Mouse (Mus musculus) midbrain, embryonic 12.5 days (tissue): Measurements from ENCODE around the gene Enpp3. TPM values are rescaled to one million over a fixed set of nuclear protein-coding genes. Genes with fewer than 3 reads are reported as not detected.
"Not testable (repeated sequence)": the region's sequence is repeated elsewhere in the genome, so short reads cannot be mapped to it uniquely, and the experiment has no call there.

Experiments
- ATAC-seq: fragments of 200-750 bp; cut with Nextera tagmentation; 2 replicates; pipeline ENCODE4 v1.8.0; 2017; ENCODE audit warnings: low read depth, moderate TSS enrichment, moderate library complexity; ENCODE audit not compliant: low FRiP score
- H3K27ac ChIP-seq: fragments of 300-500 bp; sonication (generic); replicated peaks from 2 replicates; pipeline ENCODE4 v1.5.1; 2016; ENCODE audit warnings: mild to moderate bottlenecking
- H3K27me3 ChIP-seq: fragments of 300-500 bp; sonication (generic); 2 replicates; pipeline ENCODE4 v1.6.1; 2016; ENCODE audit warnings: mild to moderate bottlenecking
- H3K36me3 ChIP-seq: fragments of 300-500 bp; sonication (generic); 2 replicates; pipeline ENCODE4 v1.6.1; 2016
- H3K4me1 ChIP-seq: fragments of 300-500 bp; sonication (generic); 2 replicates; pipeline ENCODE4 v1.6.1; 2016
- H3K4me2 ChIP-seq: fragments of 300-500 bp; sonication (generic); replicated peaks from 2 replicates; pipeline ENCODE4 v1.6.1; 2016; ENCODE audit warnings: mild to moderate bottlenecking, moderate library complexity
- H3K4me3 ChIP-seq: fragments of 300-500 bp; sonication (generic); 2 replicates; pipeline ENCODE4 v1.5.1; 2016; ENCODE audit warnings: mild to moderate bottlenecking
- H3K9ac ChIP-seq: fragments of 300-500 bp; sonication (generic); replicated peaks from 2 replicates; pipeline ENCODE4 v1.6.1; 2016; ENCODE audit warnings: mild to moderate bottlenecking, moderate library complexity
- H3K9me3 ChIP-seq: fragments of 300-500 bp; sonication (generic); 2 replicates; pipeline ENCODE4 v1.6.1; 2016; ENCODE audit warnings: mild to moderate bottlenecking
- WGBS: fragments of 180-500 bp; shearing (Covaris S2); methylation state at CpG from one replicate; pipeline ENCODE4 v1.1.7; 2016; 5-methylcytosine and 5-hydroxymethylcytosine counted together
- polyA plus RNA-seq: library from polyadenylated mRNA; unstranded; fragments of >200 nt; fragmentation: Nextera tagmentation; extraction: Ambion mirVana; gene quantifications from 2 replicates; pipeline ENCODE4 v1.2.1, GENCODE M21; 2016

The Enpp3 gene
- polyA plus RNA-seq, 1 experiment from 2014 or later = 9.4 TPM

DNA sequence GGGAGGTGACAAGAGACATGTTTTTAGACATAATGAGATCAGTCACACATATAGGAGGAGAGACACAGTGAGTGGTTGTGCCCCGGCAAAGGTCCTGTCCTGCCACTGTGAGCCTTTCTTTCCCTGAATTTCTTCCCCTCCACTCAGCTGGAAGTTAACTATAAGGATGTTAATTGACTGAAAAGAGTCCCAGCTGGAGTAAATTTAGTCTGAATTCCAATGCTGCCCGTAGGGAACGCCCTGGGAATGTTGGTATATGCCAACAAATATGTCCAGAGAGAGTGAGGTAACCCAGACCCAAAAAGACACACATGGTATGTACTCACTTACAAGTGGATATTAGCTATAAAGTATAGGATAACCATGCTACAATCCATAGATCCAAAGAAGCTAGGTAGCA lies 23.1 kb downstream of the Enpp3 start:
- H3K4me1 ChIP-seq = no peaks in the 10 kb centered on the region
- H3K4me2 ChIP-seq = no peak overlapping the region
- no peak overlapping the region for H3K4me3 ChIP-seq
- H3K36me3 ChIP-seq = no peaks in the 10 kb centered on the region
- H3K9ac ChIP-seq = no peak overlapping the region
- H3K9me3 ChIP-seq = no peaks in the 10 kb centered on the region
- no peaks in the 10 kb centered on the region for H3K27me3 ChIP-seq
- WGBS = 63% methylated on average over 3 of the region's 3 CpGs
- no peak for ATAC-seq
- no peak overlapping the region for H3K27ac ChIP-seq

DNA sequence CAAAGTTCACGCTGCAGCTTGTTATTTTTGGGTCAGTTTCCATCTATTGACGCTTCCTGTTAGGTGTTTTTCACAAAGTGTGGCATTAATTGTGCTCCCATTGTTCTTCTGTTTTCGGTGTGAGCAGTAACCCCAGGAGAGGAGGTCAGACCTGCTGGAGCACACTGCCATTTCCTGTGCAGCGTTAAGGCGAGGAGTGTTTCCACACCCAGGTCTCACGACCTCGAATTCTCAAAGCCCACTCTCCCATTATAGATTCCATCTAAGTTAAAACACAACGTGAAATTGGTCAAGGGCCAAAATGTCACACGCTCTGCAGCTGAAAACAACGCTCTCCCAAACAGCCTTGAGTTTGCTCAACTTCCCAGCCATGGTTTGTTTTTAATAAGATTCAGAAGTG lies 32.0 kb downstream of the Enpp3 start:
- Histone ChIP-seq H3K4me1 (no peaks in the 10 kb centered on the region), H3K4me3 (no peak overlapping the region), H3K27ac (no peak overlapping the region), H3K9ac (no peak overlapping the region), H3K36me3 (no peaks in the 10 kb centered on the region), H3K4me2 (no peak overlapping the region), H3K27me3 (no peaks in the 10 kb centered on the region), H3K9me3 (no peaks in the 10 kb centered on the region)
- WGBS = 77% methylated on average over 10 of the region's 10 CpGs
- ATAC-seq = no peak

DNA sequence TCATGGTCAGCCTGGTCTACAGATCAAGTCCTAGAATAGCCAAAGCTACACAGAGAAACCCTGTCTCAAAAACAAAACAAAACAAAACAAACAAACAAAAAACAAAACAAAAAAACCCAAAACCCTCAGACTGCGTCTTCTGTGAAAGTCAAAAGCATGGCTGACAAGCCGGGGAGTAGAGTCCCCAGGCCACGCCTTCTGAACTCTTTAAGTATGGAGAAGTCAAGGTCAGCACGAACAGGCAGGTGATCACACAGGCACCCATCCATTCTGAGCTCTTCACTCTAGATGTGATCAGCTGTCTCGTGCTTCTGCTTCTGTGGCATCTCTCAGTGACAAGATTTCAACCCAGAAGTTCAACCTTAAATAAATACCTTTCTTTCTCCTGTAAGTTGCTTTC lies 35.9 kb downstream of the Enpp3 start:
- Histone ChIP-seq H3K27me3 (no peaks in the 10 kb centered on the region), H3K4me1 (no peaks in the 10 kb centered on the region), H3K9ac (no peak overlapping the region), H3K36me3 (peaks cover 16% of the 10 kb centered on the region), H3K4me3 (no peak overlapping the region), H3K9me3 (0 out of 2 replicates have a peak, but pooled peaks cover 8% of the 10 kb centered on the region), H3K27ac (no peak overlapping the region), H3K4me2 (no peak overlapping the region)
- WGBS = 86% methylated on average over 5 of the region's 5 CpGs
- no peak for ATAC-seq

DNA sequence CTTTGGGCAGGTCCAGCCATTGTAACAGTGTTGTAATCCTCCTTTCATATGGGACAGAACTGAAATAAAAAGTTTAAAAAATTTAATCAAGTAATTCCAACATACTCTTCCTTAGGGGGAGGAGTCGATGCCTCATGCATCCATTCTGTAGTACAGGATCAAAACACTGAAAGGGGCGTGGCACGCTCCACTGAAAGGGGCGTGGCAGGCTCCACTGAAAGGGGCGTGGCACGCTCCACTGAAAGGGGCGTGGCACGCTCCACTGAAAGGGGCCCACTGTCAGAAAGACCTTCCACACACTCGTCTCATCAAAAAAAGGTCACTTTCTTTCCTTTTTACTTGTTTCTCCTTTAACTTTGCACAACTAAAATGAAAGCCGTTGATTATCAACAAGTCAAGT lies 36.7 kb downstream of the Enpp3 start:
- Histone ChIP-seq H3K4me3 (no peak overlapping the region), H3K4me1 (no peaks in the 10 kb centered on the region), H3K36me3 (peaks cover 16% of the 10 kb centered on the region), H3K4me2 (no peak overlapping the region), H3K9ac (no peak overlapping the region), H3K27me3 (no peaks in the 10 kb centered on the region), H3K9me3 (0 out of 2 replicates have a peak, but pooled peaks cover 8% of the 10 kb centered on the region), H3K27ac (no peak overlapping the region)
- 88% methylated on average over 10 of the region's 10 CpGs for WGBS
- no peak for ATAC-seq

DNA sequence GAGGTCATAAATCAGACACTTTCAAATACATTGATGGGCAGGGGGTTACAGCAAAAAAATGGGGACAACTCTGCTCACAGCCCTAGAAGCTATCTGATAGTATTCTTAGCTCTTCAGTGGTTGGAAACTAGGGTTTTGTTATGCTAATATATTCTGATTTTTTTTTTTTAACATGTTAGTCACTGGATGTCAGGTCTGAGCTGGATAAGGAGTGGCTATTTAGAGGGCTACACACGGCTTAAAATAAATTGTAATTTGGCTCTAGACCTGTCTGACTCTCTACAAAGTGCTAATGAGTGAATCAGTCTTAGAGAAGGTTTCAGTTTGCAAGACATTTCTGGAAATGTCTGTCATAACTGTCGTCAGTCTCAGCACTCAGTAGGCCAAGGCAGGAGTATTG lies 37.5 kb downstream of the Enpp3 start:
- peaks cover 16% of the 10 kb centered on the region for H3K36me3 ChIP-seq
- no peak overlapping the region for H3K9ac ChIP-seq
- 81% methylated on average over 2 of the region's 2 CpGs for WGBS
- no peak overlapping the region for H3K27ac ChIP-seq
- H3K4me3 ChIP-seq = no peak overlapping the region
- no peak for ATAC-seq
- H3K27me3 ChIP-seq = no peaks in the 10 kb centered on the region
- H3K9me3 ChIP-seq = 0 out of 2 replicates have a peak, but pooled peaks cover 8% of the 10 kb centered on the region
- H3K4me1 ChIP-seq = no peaks in the 10 kb centered on the region
- no peak overlapping the region for H3K4me2 ChIP-seq

DNA sequence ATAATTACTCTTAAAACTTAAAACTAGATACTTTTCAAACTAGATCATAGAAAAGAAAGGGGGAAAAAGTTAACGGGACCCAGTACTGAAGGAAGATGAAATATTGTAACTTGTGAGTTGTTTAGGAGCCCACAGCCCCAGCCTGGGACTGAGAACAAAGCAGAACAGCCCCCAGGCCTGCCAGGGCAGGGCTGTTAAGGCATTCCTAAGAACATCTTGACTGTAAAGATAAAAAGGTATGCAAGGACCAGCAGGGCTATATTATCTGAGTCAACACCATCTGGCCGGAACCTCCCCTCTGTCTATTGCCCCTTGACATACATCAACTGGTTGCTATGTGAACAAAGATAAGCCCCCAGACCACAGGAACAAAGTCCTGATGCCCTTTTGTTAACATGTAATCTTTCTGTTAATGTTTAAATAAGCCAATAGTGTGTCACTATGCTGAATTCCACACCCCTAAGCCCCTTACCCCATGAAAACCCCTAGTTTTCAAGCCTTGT lies 39.8 kb downstream of the Enpp3 start:
- WGBS = 85% methylated on average over 2 of the region's 2 CpGs

DNA sequence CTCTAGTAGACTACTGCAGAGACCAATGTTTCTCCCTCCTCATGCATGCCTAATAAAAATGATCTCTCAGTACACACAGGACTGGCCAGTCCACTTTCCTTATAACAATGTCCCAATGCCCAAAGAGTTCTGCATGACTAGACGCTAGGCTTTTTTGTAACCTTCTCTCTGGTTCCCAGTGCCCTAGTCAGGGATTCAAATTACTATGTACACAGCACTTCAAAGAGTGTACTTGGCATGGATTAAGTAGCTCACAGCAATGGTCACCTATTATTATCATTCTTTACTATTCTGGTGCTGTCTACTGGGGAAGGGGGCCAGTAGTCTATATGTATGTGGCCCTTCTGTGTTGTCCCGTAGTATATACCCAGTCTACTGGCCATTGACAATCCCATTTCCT lies 40.8 kb downstream of the Enpp3 start:
- ATAC-seq = no peak
- H3K36me3 ChIP-seq = peaks cover 16% of the 10 kb centered on the region
- H3K9ac ChIP-seq = no peak overlapping the region
- no peak overlapping the region for H3K4me3 ChIP-seq
- WGBS = 81% methylated on average over 2 of the region's 2 CpGs
- no peak overlapping the region for H3K4me2 ChIP-seq
- no peaks in the 10 kb centered on the region for H3K27me3 ChIP-seq
- no peak overlapping the region for H3K27ac ChIP-seq
- H3K9me3 ChIP-seq = 0 out of 2 replicates have a peak, but pooled peaks cover 8% of the 10 kb centered on the region
- no peaks in the 10 kb centered on the region for H3K4me1 ChIP-seq

More for the DNA sequence above, 39.8 kb downstream of the Enpp3 start:
- not testable (repeated sequence) for H3K27ac ChIP-seq, H3K4me2 ChIP-seq, H3K27me3 ChIP-seq, H3K9ac ChIP-seq, H3K4me1 ChIP-seq, H3K9me3 ChIP-seq, H3K4me3 ChIP-seq, ATAC-seq
- peaks cover 16% of the 10 kb centered on the region for H3K36me3 ChIP-seq

DNA sequence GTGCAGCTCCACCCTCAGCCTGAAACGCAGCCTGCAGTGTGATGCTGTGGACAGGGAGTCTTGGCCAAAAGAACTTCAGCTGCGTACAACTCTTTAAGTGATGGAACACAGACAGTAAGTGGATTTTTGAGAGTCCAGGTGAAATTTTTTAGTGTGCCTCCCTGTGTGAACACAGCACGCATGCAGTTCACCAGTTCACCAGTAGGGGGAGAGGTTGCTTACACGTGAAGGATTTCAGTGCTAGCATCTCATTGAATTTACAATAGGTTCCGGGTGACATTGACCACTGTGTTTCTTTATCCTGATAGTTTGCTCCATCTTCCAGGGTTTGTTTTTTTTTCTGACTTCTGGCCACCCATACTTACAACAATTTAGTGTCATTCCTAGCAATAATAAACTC lies 45.4 kb downstream of the Enpp3 start:
- Histone ChIP-seq H3K9me3 (no peaks in the 10 kb centered on the region), H3K27me3 (no peaks in the 10 kb centered on the region), H3K4me3 (no peak overlapping the region), H3K4me2 (no peak overlapping the region), H3K36me3 (0 out of 2 replicates have a peak, but pooled peaks cover 4% of the 10 kb centered on the region), H3K27ac (no peak overlapping the region), H3K9ac (no peak overlapping the region), H3K4me1 (no peaks in the 10 kb centered on the region)
- ATAC-seq = no peak
- WGBS = 47% methylated on average over 5 of the region's 5 CpGs

DNA sequence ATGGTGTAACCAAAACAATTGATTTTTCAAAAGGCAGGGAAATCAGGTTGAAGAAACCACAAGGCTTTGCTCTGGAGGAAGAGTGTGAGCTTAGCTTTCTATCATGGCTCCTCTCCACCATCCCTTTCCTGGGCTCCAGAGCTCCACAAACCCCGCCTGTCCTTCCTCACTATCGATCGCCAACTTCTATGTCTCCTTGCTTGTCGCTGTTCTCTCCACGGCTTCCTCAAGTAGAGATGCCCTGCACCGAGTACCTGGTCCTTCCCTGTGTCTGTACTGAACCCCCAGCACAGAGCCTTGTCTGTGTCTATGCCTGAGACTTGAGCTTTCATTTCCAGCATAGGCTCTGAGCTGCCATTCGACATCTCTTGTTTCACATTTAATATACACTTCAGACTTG lies 49.9 kb downstream of the Enpp3 start:
- Histone ChIP-seq H3K9me3 (no peaks in the 10 kb centered on the region), H3K4me2 (no peak overlapping the region), H3K27me3 (no peaks in the 10 kb centered on the region), H3K27ac (no peak overlapping the region), H3K4me3 (no peak overlapping the region), H3K36me3 (no peaks in the 10 kb centered on the region), H3K4me1 (no peaks in the 10 kb centered on the region), H3K9ac (no peak overlapping the region)
- ATAC-seq = no peak
- 92% methylated on average over 7 of the region's 7 CpGs for WGBS

DNA sequence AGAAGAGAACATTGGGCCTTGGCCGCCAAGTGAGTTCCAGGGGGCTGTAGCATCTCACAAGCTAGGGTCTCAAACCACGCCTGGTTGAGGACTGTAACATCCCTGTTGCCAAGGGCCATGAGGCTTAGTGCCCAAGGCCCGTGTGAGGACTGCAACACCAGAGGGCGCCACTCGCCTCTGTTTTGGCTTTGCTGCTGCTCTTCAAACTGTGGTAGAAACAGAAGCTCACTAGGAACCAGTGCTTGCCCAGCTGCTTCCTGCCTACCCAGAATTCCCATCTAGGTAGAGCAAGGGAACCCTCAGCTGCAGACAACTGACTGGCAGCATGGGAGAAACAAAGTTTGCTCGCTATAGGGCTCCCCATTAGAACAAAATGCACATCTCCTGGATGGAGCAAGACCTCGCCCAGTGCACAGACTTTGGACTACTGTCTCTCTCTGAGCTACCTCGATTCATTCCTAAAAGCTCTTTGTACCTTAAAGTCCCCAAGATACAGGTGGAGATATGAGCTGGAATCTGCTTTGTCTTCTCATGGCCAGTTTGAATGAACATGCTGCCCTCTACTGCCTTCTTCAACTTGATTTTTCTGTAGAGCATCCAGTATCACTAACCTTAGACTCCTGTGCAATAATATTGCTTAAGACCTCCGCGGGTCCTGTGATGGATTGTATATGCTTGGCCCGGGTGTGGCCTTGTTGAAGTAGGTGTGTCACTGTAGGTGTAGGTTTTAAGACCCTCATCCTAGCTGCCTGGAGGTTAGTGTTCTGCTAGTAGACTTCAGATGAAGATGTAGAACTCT lies 52.7 kb downstream of the Enpp3 start:
- ATAC-seq = no peak
- no peak overlapping the region for H3K9ac ChIP-seq
- H3K4me2 ChIP-seq = no peak overlapping the region
- 68% methylated on average over 11 of the region's 11 CpGs for WGBS
- no peak overlapping the region for H3K27ac ChIP-seq
- H3K4me1 ChIP-seq = no peaks in the 10 kb centered on the region
- no peaks in the 10 kb centered on the region for H3K36me3 ChIP-seq
- no peak overlapping the region for H3K4me3 ChIP-seq
- H3K9me3 ChIP-seq = no peaks in the 10 kb centered on the region
- no peaks in the 10 kb centered on the region for H3K27me3 ChIP-seq

DNA sequence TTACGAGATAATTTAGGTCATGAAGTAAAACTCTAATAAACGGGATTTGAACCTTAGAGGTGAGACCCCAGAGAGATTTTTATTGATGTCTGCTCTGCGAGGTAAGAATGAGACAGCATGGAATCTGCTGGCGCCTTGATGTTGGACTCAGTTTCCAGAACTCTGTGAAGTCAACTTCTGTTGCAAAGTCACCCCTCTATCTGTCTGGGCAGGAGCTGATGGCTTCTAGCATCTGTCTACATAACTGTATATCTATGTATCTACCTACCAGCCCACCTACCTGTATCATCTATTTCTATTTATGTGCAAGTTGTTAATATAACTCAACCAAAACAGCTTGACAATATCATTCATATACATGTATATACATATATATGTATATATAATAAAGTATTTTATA lies 57.3 kb downstream of the Enpp3 start:
- 82% methylated on average over 4 of the region's 4 CpGs for WGBS
- no peaks in the 10 kb centered on the region for H3K36me3 ChIP-seq
- no peak overlapping the region for H3K4me2 ChIP-seq
- no peaks in the 10 kb centered on the region for H3K4me1 ChIP-seq
- H3K27me3 ChIP-seq = no peaks in the 10 kb centered on the region
- H3K4me3 ChIP-seq = no peak overlapping the region
- ATAC-seq = no peak
- no peaks in the 10 kb centered on the region for H3K9me3 ChIP-seq
- H3K9ac ChIP-seq = no peak overlapping the region
- no peak overlapping the region for H3K27ac ChIP-seq

DNA sequence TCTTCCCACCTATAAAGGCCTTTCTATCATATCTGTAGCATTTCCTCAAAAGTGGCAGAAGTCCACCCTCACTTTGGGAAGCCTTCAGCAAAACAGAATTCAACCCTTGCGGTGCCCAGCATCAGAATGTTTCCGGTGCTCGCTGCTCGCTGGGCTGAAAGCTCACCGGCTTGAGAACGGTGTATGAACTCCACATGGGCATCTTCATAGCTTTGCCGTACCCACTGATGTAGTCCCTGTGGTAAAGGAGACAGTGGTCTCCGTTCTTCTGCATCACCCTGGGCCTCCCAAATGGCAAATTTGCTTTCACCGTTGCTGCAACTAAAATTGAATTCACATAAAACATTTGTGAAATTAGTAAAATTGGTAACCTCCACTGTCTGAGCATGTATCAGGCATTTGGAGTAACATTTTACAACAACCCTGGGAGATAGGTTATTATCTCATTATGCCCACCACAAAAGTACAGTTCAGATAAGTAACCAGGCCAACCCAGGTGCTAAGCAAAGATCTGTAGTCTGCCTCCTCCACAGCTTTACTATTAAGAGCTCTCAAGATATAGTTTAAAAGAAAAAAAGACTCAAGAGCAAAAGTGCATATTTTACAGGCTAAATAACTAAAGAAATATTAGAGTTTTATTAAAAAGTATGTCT lies 57.9 kb downstream of the Enpp3 start:
- H3K4me2 ChIP-seq = no peak overlapping the region
- no peaks in the 10 kb centered on the region for H3K4me1 ChIP-seq
- H3K36me3 ChIP-seq = no peaks in the 10 kb centered on the region
- H3K27me3 ChIP-seq = no peaks in the 10 kb centered on the region
- no peak for ATAC-seq
- no peak overlapping the region for H3K4me3 ChIP-seq
- H3K27ac ChIP-seq = no peak overlapping the region
- no peak overlapping the region for H3K9ac ChIP-seq
- 97% methylated on average over 9 of the region's 9 CpGs for WGBS
- no peaks in the 10 kb centered on the region for H3K9me3 ChIP-seq
